Mouse (Mus musculus): ENCODE measurements around the gene Tmem53.

Tmem53 gene

DNA sequence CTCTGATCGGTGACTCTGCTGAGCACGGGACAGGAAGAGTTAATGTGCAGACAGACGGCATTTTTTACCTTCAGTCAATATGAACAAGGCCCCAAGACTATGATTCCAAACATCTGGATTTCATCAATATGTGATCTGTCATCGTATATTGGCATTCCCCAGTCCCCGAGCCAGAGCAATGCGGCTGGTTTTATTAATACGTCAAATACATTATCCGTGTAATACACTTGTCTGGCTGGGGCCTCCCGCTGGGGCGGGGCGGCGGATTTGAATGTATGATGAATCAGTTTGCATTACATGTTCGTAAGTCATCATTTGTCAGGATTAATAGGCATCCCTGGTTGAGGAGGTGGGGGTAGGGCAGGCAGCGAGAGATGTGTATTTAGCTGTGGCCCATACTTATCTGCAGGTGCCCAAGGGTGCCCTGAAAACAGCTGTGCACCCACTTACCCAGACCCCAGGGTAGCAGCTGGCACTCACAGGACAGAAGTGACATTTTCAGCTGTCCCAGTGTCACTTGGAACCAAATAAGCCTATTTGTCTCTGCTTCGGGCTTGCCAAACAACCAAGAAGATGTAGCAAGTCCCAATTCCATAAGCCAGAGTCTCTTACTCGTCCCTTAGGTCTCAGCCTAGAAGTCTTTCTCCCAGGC lies 63.2 kb downstream of the Tmem53 start:
- no peak for DNase-seq (ENCODE audit: low spot score in 2 of 2)

DNA sequence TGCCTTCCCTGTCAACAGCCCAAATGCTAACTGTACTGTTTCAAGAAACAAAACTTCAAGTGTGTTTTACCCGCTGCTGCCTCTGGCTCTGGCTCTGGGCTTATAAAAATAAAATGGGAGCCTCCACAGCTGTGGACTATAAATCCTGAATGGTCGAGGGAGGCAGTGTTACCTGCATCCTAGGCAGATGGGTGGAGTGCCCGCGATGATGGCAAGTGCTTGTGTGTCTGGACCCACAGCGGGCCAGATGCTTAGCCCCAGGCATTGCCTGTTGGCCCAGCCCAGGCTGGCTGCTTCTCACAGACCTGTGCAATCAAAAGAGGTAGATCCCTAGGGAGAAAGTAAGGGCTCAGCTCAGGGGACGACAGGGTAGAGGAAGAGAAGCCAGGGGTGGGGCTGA lies 65.0 kb downstream of the Tmem53 start:
- DNase-seq (ENCODE audit: low spot score in 2 of 2) = no peak

GRCm38 (mm10) chr4:117317701-117318190 lies 66.0 kb downstream of the Tmem53 start:
- no peak for DNase-seq (ENCODE audit: low spot score in 2 of 2)
